In the genomic region with DNA sequence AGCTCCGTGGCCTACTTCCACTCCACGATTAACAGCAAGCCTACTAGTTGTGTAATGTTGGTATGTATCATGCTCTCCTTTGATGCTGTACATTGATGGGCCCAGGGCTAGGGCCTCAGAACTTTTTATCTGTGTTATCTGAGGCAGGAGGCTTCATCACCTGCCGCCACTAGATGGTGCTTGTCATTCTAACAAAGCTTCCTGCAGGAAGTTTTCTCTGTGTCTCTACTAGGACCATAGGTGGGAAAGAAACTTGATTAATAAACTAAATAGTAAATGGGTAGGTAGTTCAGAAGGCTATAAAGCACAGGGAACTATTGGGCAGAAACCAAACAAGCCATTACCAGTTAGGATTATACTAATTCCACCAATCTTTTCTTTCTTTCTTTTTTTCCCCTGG, we compare ENCODE assay signal across 9 mouse cellular contexts. TPM values are rescaled to one million over a fixed set of nuclear protein-coding genes. Genes with fewer than 3 reads are reported as not detected.
DNase-seq lines count a peak whose midpoint lies in the region; ATAC-seq and TF ChIP-seq lines count a peak whose summit lies in the region.
"Had no signal": no experiment of that assay in that cellular context is flagged by ENCODE, and none has a peak within 500 bp of the region (broad histone marks: within the 10 kb centered on the region; RNA-seq: fewer than 3 reads in every experiment).

No protein-coding gene starts in this region.

- H3K4me3 ChIP-seq in cerebellum, adult 2 months (replicated peaks; ENCODE audit: insufficient read depth, low read depth, low read length), result no peak overlapping the region
- H3K4me3 ChIP-seq in hindbrain, embryonic 15.5 days, result no peak overlapping the region
- no peak overlapping the region for H3K4me3 ChIP-seq in lung, postnatal 0 days (ENCODE audit: low read depth, low read length)
- H3K4me3 ChIP-seq: embryonic facial prominence, embryonic 13.5 days had no signal

- ATAC-seq in hindbrain, embryonic 15.5 days (ENCODE audit: low FRiP score, low read depth), result 0 out of 2 replicates have a peak, but pooled peaks have one; percentile 7
- no peak for ATAC-seq in lung, postnatal 0 days

- no peaks in the 10 kb centered on the region for H3K27me3 ChIP-seq in cerebellum, adult 2 months (ENCODE audit: control insufficient read depth, insufficient read depth, low read length)
- H3K27me3 ChIP-seq in hindbrain, embryonic 15.5 days, result peaks cover 3% of the 10 kb centered on the region; the same call in 1 of the 2 replicates
- H3K27me3 ChIP-seq in lung, postnatal 0 days (replicated peaks; ENCODE audit: insufficient read depth, low read length), result no peaks in the 10 kb centered on the region

- 18% methylated on average over 3 of the region's 3 CpGs for WGBS in cerebellum, adult 2 months
- WGBS in hindbrain, embryonic 15.5 days, result 20% methylated on average over 3 of the region's 3 CpGs
- 23% methylated on average over 3 of the region's 3 CpGs for WGBS in lung, postnatal 0 days

- peak; percentile 56 for DNase-seq in layer of hippocampus, adult 11-12 months (ENCODE audit: low spot score)
- DNase-seq in layer of hippocampus, adult 9-10 months (ENCODE audit: low spot score), result no peak
- DNase-seq in Muller cell, postnatal 12 days (ENCODE audit: inconsistent ontology term), result peak; percentile 31
- DNase-seq in cerebellum, adult 2 months, result peak; percentile 57 to 58
- DNase-seq in lung, postnatal 0 days (ENCODE audit: low spot score), result peak; percentile 40
- DNase-seq in yolk sac, embryonic 10.5 days (ENCODE audit: low spot score), result peak; percentile 14
- no peak for DNase-seq in ovary, postnatal 14 days (ENCODE audit: low spot score)

- no peak for TF ChIP-seq POLR2A in cerebellum, adult 2 months (IDR thresholded peaks at IDR 0.05; ENCODE audit: borderline replicate concordance, insufficient read depth, low read length)

- TF ChIP-seq EP300 in lung, postnatal 0 days (IDR thresholded peaks at IDR 0.05), result no peak

- peaks cover 3% of the 10 kb centered on the region; the same call in 1 of the 2 replicates for H3K4me1 ChIP-seq in cerebellum, adult 2 months (ENCODE audit: control insufficient read depth, insufficient read depth, low read length)
- peaks cover 8% of the 10 kb centered on the region for H3K4me1 ChIP-seq in hindbrain, embryonic 15.5 days (replicated peaks)
- no peaks in the 10 kb centered on the region for H3K4me1 ChIP-seq in lung, postnatal 0 days (ENCODE audit: insufficient read depth, low read depth, low read length)

- no peak overlapping the region for H3K9ac ChIP-seq in hindbrain, embryonic 15.5 days
- no peak overlapping the region for H3K9ac ChIP-seq in lung, postnatal 0 days (replicated peaks; ENCODE audit: low read depth)
- H3K9ac ChIP-seq: embryonic facial prominence, embryonic 13.5 days had no signal

- H3K36me3 ChIP-seq in hindbrain, embryonic 15.5 days, result no peaks in the 10 kb centered on the region
- no peaks in the 10 kb centered on the region for H3K36me3 ChIP-seq in lung, postnatal 0 days (ENCODE audit: insufficient read depth, low read length)
- H3K36me3 ChIP-seq: embryonic facial prominence, embryonic 13.5 days had no signal

- no peaks in the 10 kb centered on the region for H3K9me3 ChIP-seq in hindbrain, embryonic 15.5 days
- no peaks in the 10 kb centered on the region for H3K9me3 ChIP-seq in lung, postnatal 0 days (ENCODE audit: low read length)
- H3K9me3 ChIP-seq: embryonic facial prominence, embryonic 13.5 days had no signal

- no peak overlapping the region for H3K27ac ChIP-seq in cerebellum, adult 2 months (ENCODE audit: insufficient read depth, low read length)
- no peak overlapping the region for H3K27ac ChIP-seq in hindbrain, embryonic 15.5 days (replicated peaks)
- H3K27ac ChIP-seq in lung, postnatal 0 days (ENCODE audit: low read length), result no peak overlapping the region
- H3K27ac ChIP-seq: embryonic facial prominence, embryonic 13.5 days had no signal

- H3K4me2 ChIP-seq in hindbrain, embryonic 15.5 days, result no peak overlapping the region
- H3K4me2 ChIP-seq in lung, postnatal 0 days (replicated peaks; ENCODE audit: low read depth, low read length), result no peak overlapping the region
- H3K4me2 ChIP-seq: embryonic facial prominence, embryonic 13.5 days had no signal

- peak; percentile 58; the same call in 1 of the 2 replicates for TF ChIP-seq CTCF in cerebellum, adult 2 months (IDR thresholded peaks at IDR 0.05; ENCODE audit: borderline replicate concordance, insufficient read depth, low read depth, low read length)
- TF ChIP-seq CTCF in lung, postnatal 0 days (IDR thresholded peaks at IDR 0.05), result peak; percentile 69

RNA-seq across cellular contexts. Expression of gene Slc4a4, which starts 2.5 kb away (rescaled TPM):
- polyA plus RNA-seq in cerebellum, adult 2 months (2012; rRNA removed), result 114 and 118 TPM in 2 replicates
- 13.4 and 14.3 TPM in 2 replicates for polyA plus RNA-seq in hindbrain, embryonic 15.5 days (2015; fragmentation: Nextera tagmentation; extraction: Ambion mirVana)
- polyA plus RNA-seq in lung, postnatal 0 days (2015; fragmentation: Nextera tagmentation; extraction: Ambion mirVana), result 2.9 and 4.0 TPM in 2 replicates

Comparison
In these comparisons a context has a peak if more than half of its experiments do, and no peak if none do; other contexts are left out.
1. DNase-seq: peak in layer of hippocampus, adult 11-12 months (single experiment), Muller cell, postnatal 12 days (single experiment), cerebellum, adult 2 months (2 of 2), lung, postnatal 0 days (single experiment) and yolk sac, embryonic 10.5 days (single experiment); none in layer of hippocampus, adult 9-10 months (single experiment) and ovary, postnatal 14 days (single experiment).